Mouse (Mus musculus) embryo, embryonic 11 days (tissue): ENCODE measurements at regions not wholly inside any gene's neighbourhood (a gene's known extent, or its start where the extent isn't known, plus 50 kb on each side); places are given as distances from the start of the nearest gene placed in this dataset.
"Not testable (repeated sequence)": the region's sequence is repeated elsewhere in the genome, so short reads cannot be mapped to it uniquely, and the experiment has no call there.

ENCODE experiments used
- DNase-seq: peaks from one replicate; pipeline ENCODE4 v3.0.0-alpha.2; 2015

- DNase-seq: peak; percentile 27
Observed at GRCm38 (mm10) chr6:84310635-84311241, 283.0 kb downstream of the Cyp26b1 start.

GRCm38 (mm10) chr6:84307556-84307955 lies 286.2 kb downstream of the Cyp26b1 start:
- DNase-seq: no peak

- no peak for DNase-seq
Observed at GRCm38 (mm10) chr6:84306585-84306984, 287.1 kb downstream of the Cyp26b1 start.

GRCm38 (mm10) chr6:84305093-84305492 lies 288.6 kb downstream of the Cyp26b1 start:
- no peak for DNase-seq

- DNase-seq: not testable (repeated sequence)
Observed at GRCm38 (mm10) chr6:84302916-84303315, 290.8 kb downstream of the Cyp26b1 start.

GRCm38 (mm10) chr6:84299936-84300335 lies 291.5 kb downstream of the Dysf start:
- no peak for DNase-seq

- DNase-seq: no peak
Observed at GRCm38 (mm10) chr6:84299146-84299545, 290.8 kb downstream of the Dysf start.

GRCm38 (mm10) chr6:84273907-84274306 lies 265.5 kb downstream of the Dysf start:
- not testable (repeated sequence) for DNase-seq

GRCm38 (mm10) chr6:84272520-84273311 lies 264.3 kb downstream of the Dysf start:
- DNase-seq: peak; percentile 72

GRCm38 (mm10) chr6:84271966-84272365 lies 263.6 kb downstream of the Dysf start:
- DNase-seq: no peak

- no peak for DNase-seq
Observed at GRCm38 (mm10) chr6:84271441-84271840, 263.1 kb downstream of the Dysf start.

GRCm38 (mm10) chr6:84270518-84271165 lies 262.3 kb downstream of the Dysf start:
- no peak for DNase-seq

GRCm38 (mm10) chr6:84269478-84269877 lies 261.1 kb downstream of the Dysf start:
- DNase-seq: no peak

GRCm38 (mm10) chr6:84269023-84269422 lies 260.6 kb downstream of the Dysf start:
- DNase-seq: no peak

- no peak for DNase-seq
Observed at GRCm38 (mm10) chr6:84268111-84268510, 259.7 kb downstream of the Dysf start.

GRCm38 (mm10) chr6:84267526-84267925 lies 259.1 kb downstream of the Dysf start:
- no peak for DNase-seq

GRCm38 (mm10) chr6:84266736-84267135 lies 258.3 kb downstream of the Dysf start:
- DNase-seq: no peak

GRCm38 (mm10) chr6:84264681-84265080 lies 256.3 kb downstream of the Dysf start:
- DNase-seq: no peak

GRCm38 (mm10) chr6:84263686-84264085 lies 255.3 kb downstream of the Dysf start:
- no peak for DNase-seq

- no peak for DNase-seq
Observed at GRCm38 (mm10) chr6:84262766-84263165, 254.4 kb downstream of the Dysf start.

- no peak for DNase-seq
Observed at GRCm38 (mm10) chr6:84261483-84261882, 253.1 kb downstream of the Dysf start.
